Mouse (Mus musculus): Measurements from ENCODE around the gene Npr2.

DNA sequence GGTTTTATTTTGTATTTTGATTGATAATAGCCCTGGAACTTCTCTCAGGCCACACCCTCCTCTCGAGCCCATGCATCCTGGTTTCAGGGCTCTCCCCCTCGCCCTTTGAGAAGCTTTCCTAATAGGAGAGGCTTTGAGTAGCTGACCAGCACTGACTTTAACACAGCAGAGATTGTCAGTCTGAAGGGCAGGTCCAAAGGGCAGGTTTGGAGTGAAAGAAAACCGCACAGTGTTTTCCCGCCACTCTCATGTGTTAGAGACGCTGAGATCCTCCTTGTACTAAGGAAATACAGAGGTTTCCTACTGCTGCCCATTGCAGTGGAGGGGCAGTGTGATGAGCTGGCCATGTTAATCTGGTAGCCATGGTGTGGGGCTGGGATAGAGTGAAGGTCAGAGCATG is 43.2 kb downstream of the Npr2 start:
- TF ChIP-seq CTCF (IDR thresholded peaks at IDR 0.05; ENCODE audit: extremely low read depth, insufficient read depth, low read length) (no peak), POLR2A (IDR thresholded peaks at IDR 0.05; ENCODE audit: extremely low read depth, insufficient read depth, low read length) (no peak)
